In the genomic region with DNA sequence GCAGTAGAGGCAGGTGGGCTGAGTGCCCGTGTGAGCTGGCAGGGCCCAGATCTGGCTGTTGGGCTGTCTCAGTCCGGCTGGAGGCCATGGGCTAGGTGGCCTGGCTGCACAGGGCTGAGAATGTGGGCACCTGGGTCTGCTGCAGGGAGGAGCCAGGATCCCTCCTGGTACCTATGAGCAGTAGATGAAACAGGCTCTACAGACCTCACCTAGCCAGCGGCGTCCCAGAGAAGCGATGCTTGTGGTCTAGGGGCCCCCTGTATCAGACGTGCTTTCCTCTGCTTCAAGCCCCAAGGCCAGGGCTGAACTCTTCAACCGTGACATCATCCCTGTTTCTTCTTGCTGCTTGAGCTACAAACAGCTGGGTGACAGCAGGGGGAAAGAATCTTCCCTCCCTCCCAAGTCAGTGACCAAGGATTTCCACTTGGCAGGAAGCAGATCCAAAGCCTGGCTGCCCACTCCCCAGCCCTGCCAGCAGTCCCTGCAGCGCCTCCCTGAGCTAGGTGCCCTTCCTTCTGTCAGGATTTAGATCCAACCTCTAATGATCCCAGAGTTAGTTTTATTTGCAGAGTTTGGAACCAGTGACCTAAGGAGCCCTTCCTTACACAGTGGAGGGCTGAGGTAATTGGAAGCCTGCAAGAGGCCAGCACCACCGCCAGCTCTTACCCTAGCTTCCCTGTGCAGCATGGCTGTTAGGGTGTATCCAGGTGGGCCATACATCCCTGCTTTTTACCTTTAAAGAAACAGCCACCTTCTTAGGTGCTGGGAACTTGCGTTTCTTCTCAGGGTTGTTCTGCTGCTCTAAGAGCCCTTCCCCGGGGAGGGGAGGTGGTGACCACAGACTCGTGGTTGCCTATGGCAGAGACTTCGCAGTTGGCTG, we compare ENCODE assay signal across 9 mouse cellular contexts.
DNase-seq lines count a peak whose midpoint lies in the region.
"Had no signal": no experiment of that assay in that cellular context is flagged by ENCODE, and none has a peak within 500 bp of the region (broad histone marks: within the 10 kb centered on the region; RNA-seq: fewer than 3 reads in every experiment).

No protein-coding gene starts in this region.

- peak; percentile 77 to 85 for DNase-seq in adrenal gland, adult (ENCODE audit: inconsistent age in 2 of 2, low spot score in 1 of 2)
- no peak for DNase-seq in adrenal gland, adult 18-20 months (ENCODE audit: low spot score in 2 of 2)
- peak; percentile 81 for DNase-seq in 3T3-L1 (ENCODE audit: low read depth, low spot score)
- DNase-seq in gastrocnemius, postnatal 25 days: peak; percentile 81
- peak; percentile 67 for DNase-seq in kidney, postnatal 10 days
- DNase-seq in left cerebral cortex, adult 9 months (ENCODE audit: low spot score in 2 of 2): no peak
- no peak for DNase-seq in right cerebral cortex, postnatal 25 days
- no peak for DNase-seq in embryo, embryonic 10 days (ENCODE audit: low spot score)
- DNase-seq: liver, embryonic 13.5 days had no signal

Comparison
In these comparisons a context has a peak if more than half of its experiments do, and no peak if none do; other contexts are left out.
1. DNase-seq: peak in adrenal gland, adult (2 of 2), 3T3-L1 (single experiment), gastrocnemius, postnatal 25 days (single experiment) and kidney, postnatal 10 days (single experiment); none in adrenal gland, adult 18-20 months (0 of 2), left cerebral cortex, adult 9 months (0 of 2), right cerebral cortex, postnatal 25 days (single experiment) and embryo, embryonic 10 days (single experiment).